Mouse (Mus musculus) cerebellum, postnatal 36 days (tissue): Measurements from ENCODE around the gene Gm7030.
A peak's percentile ranks its signal among the peaks of the same experiment; 100 is the strongest.
"Not testable (repeated sequence)": the region's sequence is repeated elsewhere in the genome, so short reads cannot be mapped to it uniquely, and the experiment has no call there.

Experiments
- DNase-seq, 2 experiments: peaks; one replicate each; pipeline ENCODE4 v3.0.0; 2021 to 2022; ENCODE audit warnings: mixed read lengths in 2 of 2

Gm7030 gene

GRCm38 (mm10) chr17:36128968-36129817 lies at the start of gene Gm7030:
Gm7030 (minus strand) TSS chr17:36129425.
- DNase-seq: not testable (repeated sequence)

- DNase-seq: not testable (repeated sequence)
These were observed 49.7 kb upstream of the Gm7030 start for GRCm38 (mm10) chr17:36178938-36179337.

- DNase-seq: not testable (repeated sequence)
These were observed 46.9 kb upstream of the Gm7030 start for GRCm38 (mm10) chr17:36176132-36176531.

GRCm38 (mm10) chr17:36170287-36170814 lies 41.1 kb upstream of the Gm7030 start:
- DNase-seq: no peak

GRCm38 (mm10) chr17:36169753-36170152 lies 40.5 kb upstream of the Gm7030 start:
- no peak for DNase-seq

GRCm38 (mm10) chr17:36169094-36169493 lies 39.9 kb upstream of the Gm7030 start:
- not testable (repeated sequence) for DNase-seq

GRCm38 (mm10) chr17:36168039-36168652 lies 38.9 kb upstream of the Gm7030 start, which contains the start of gene Gm8909:
Gm8909 (minus strand) TSS chr17:36168537.
- DNase-seq: no peak

GRCm38 (mm10) chr17:36167306-36168038 lies 38.2 kb upstream of the Gm7030 start:
- no peak for DNase-seq

GRCm38 (mm10) chr17:36166901-36167300 lies 37.7 kb upstream of the Gm7030 start:
- not testable (repeated sequence) for DNase-seq

- DNase-seq: no peak
These were observed 32.2 kb upstream of the Gm7030 start for GRCm38 (mm10) chr17:36161129-36162051.

GRCm38 (mm10) chr17:36158264-36158663 lies 29.0 kb upstream of the Gm7030 start:
- DNase-seq: not testable (repeated sequence)

- not testable (repeated sequence) for DNase-seq
These were observed 28.6 kb upstream of the Gm7030 start for GRCm38 (mm10) chr17:36157782-36158181.

- no peak for DNase-seq
These were observed 25.3 kb upstream of the Gm7030 start for GRCm38 (mm10) chr17:36154271-36155149.

- DNase-seq: not testable (repeated sequence)
These were observed 22.0 kb upstream of the Gm7030 start for GRCm38 (mm10) chr17:36151200-36151599.

- DNase-seq: not testable (repeated sequence)
These were observed 19.2 kb upstream of the Gm7030 start for GRCm38 (mm10) chr17:36148468-36148867.

GRCm38 (mm10) chr17:36146937-36147336 lies 17.7 kb upstream of the Gm7030 start:
- DNase-seq: not testable (repeated sequence)

- not testable (repeated sequence) for DNase-seq
These were observed 16.6 kb upstream of the Gm7030 start for GRCm38 (mm10) chr17:36145861-36146156.

- peak in 1 of 2 experiments; percentile 4 for DNase-seq
These were observed 16.1 kb upstream of the Gm7030 start for GRCm38 (mm10) chr17:36145111-36145860.

GRCm38 (mm10) chr17:36136299-36136848 lies 7.1 kb upstream of the Gm7030 start:
- not testable (repeated sequence) for DNase-seq
